9 mouse cellular contexts compared by ENCODE assay signal in genomic region chr10:127340577-127341359, GRCm38 (mm10). TPM values are rescaled to one million over a fixed set of nuclear protein-coding genes. Genes with fewer than 3 reads are reported as not detected.
A peak's percentile ranks its signal among the peaks of the same experiment; 100 is the strongest.
DNase-seq lines count a peak whose midpoint lies in the region; ATAC-seq and TF ChIP-seq lines count a peak whose summit lies in the region.
"Had no signal": no experiment of that assay in that cellular context is flagged by ENCODE, and none has a peak within 500 bp of the region (broad histone marks: within the 10 kb centered on the region; RNA-seq: fewer than 3 reads in every experiment).

No protein-coding gene starts in this region.

- no peak for DNase-seq in gastrocnemius, adult 2 months
- DNase-seq in gastrocnemius, adult 8-10 months (ENCODE audit: low spot score in 2 of 2) = no peak
- no peak for DNase-seq in CH12.LX (ENCODE audit: extremely low read depth)
- DNase-seq in liver, embryonic 13.5 days = no peak
- peak; percentile 74 for DNase-seq in testis, postnatal 10 days (ENCODE audit: low spot score)

- peaks cover 42% of the 10 kb centered on the region for H3K27me3 ChIP-seq in CH12.LX (replicated peaks)
- H3K27me3 ChIP-seq in forebrain, embryonic 16.5 days (replicated peaks; ENCODE audit: control insufficient read depth, insufficient read depth, low read length) = peaks cover 22% of the 10 kb centered on the region
- H3K27me3 ChIP-seq in liver, embryonic 13.5 days = peaks cover 66% of the 10 kb centered on the region

- H3K27ac ChIP-seq in gastrocnemius, adult 2 months = peak overlapping the region; percentile 69
- no peak overlapping the region for H3K27ac ChIP-seq in CH12.LX (ENCODE audit: insufficient read depth, low read depth)
- no peak overlapping the region for H3K27ac ChIP-seq in forebrain, embryonic 16.5 days (ENCODE audit: low read length)
- no peak overlapping the region for H3K27ac ChIP-seq in liver, embryonic 13.5 days

- H3K9me3 ChIP-seq in CH12.LX (replicated peaks; ENCODE audit: low read length) = peaks cover 8% of the 10 kb centered on the region
- no peaks in the 10 kb centered on the region for H3K9me3 ChIP-seq in forebrain, embryonic 16.5 days (ENCODE audit: control insufficient read depth, low read length)
- no peaks in the 10 kb centered on the region for H3K9me3 ChIP-seq in liver, embryonic 13.5 days (replicated peaks)

- H3K36me3 ChIP-seq in CH12.LX (replicated peaks in 1 of 2; ENCODE audit: control insufficient read depth in 1 of 2, insufficient read depth in 1 of 2, low read length in 1 of 2) = no peaks in the 10 kb centered on the region
- H3K36me3 ChIP-seq in forebrain, embryonic 16.5 days (ENCODE audit: control insufficient read depth, insufficient read depth) = no peaks in the 10 kb centered on the region
- H3K36me3 ChIP-seq in liver, embryonic 13.5 days = no peaks in the 10 kb centered on the region

- no peak overlapping the region for H3K9ac ChIP-seq in CH12.LX (ENCODE audit: insufficient read depth, low read depth)
- H3K9ac ChIP-seq in forebrain, embryonic 16.5 days (replicated peaks; ENCODE audit: low read depth, low read length) = 0 out of 2 replicates have a peak overlapping the region, but pooled peaks have one; percentile 17
- H3K9ac ChIP-seq in liver, embryonic 13.5 days = no peak overlapping the region

- TF ChIP-seq EP300 in CH12.LX (IDR thresholded peaks at IDR 0.05; ENCODE audit: low read length) = no peak

- in situ Hi-C loops in CH12.LX (cut with MboI; ENCODE audit: low pct_ligation_motif_present, low pct_unique_long_range_greater_than_20kb, low sequenced_read_pairs) = no loop called here

- no peak for ATAC-seq in forebrain, embryonic 16.5 days
- no peak for ATAC-seq in liver, embryonic 13.5 days (ENCODE audit: low read depth)
- ATAC-seq in monocyte, adult 5-6 weeks (replicated peaks; ENCODE audit: insufficient number of reproducible peaks, low FRiP score, low TSS enrichment, poor library complexity, severe bottlenecking) = no peak
- no peak for ATAC-seq in cerebellum, adult (ENCODE audit: insufficient number of reproducible peaks, low FRiP score, low TSS enrichment)

- TF ChIP-seq CTCF in gastrocnemius, adult 2 months (IDR thresholded peaks at IDR 0.05) = no peak
- no peak for TF ChIP-seq CTCF in CH12.LX (conservative IDR thresholded peaks at IDR 0.05 in 1 of 2, IDR thresholded peaks at IDR 0.05 in 1 of 2; ENCODE audit: low read depth in 2 of 2, low read length in 2 of 2)

- intact Hi-C loops in gastrocnemius, adult 2 months (cut with DNase I) = no loop called here

- TF ChIP-seq RAD21 in CH12.LX (IDR thresholded peaks at IDR 0.05; ENCODE audit: low read depth, low read length) = no peak

- peak overlapping the region; percentile 73 for H3K4me3 ChIP-seq in gastrocnemius, adult 2 months
- H3K4me3 ChIP-seq in CH12.LX (replicated peaks in 1 of 3; ENCODE audit: low read depth in 2 of 3, low read length in 2 of 3, poor library complexity in 1 of 3) = no peak overlapping the region
- H3K4me3 ChIP-seq in forebrain, embryonic 16.5 days (replicated peaks; ENCODE audit: low read length) = peak overlapping the region; percentile 34
- H3K4me3 ChIP-seq in liver, embryonic 13.5 days (replicated peaks) = peak overlapping the region; percentile 51

- H3K4me2 ChIP-seq in CH12.LX (ENCODE audit: insufficient read depth, low read depth, poor library complexity, severe bottlenecking) = peak overlapping the region; percentile 100
- H3K4me2 ChIP-seq in forebrain, embryonic 16.5 days (ENCODE audit: low read length) = peak overlapping the region; percentile 54
- H3K4me2 ChIP-seq in liver, embryonic 13.5 days = peak overlapping the region; percentile 71

- H3K79me2 ChIP-seq in CH12.LX (replicated peaks; ENCODE audit: control insufficient read depth, extremely low read depth, insufficient read depth, poor library complexity, severe bottlenecking) = no peaks in the 10 kb centered on the region

- H3K4me1 ChIP-seq in CH12.LX (ENCODE audit: control insufficient read depth in 1 of 2, insufficient read depth in 2 of 2) = peaks cover 0 to 31% of the 10 kb centered on the region in 2 experiments; a peak in 2 of 4 replicates
- H3K4me1 ChIP-seq in forebrain, embryonic 16.5 days (replicated peaks; ENCODE audit: control insufficient read depth, insufficient read depth, low read length) = peaks cover 39% of the 10 kb centered on the region
- H3K4me1 ChIP-seq in liver, embryonic 13.5 days (replicated peaks) = peaks cover 36% of the 10 kb centered on the region

- under 1% methylated on average over 27 of the region's 27 CpGs for WGBS in forebrain, embryonic 16.5 days
- WGBS in liver, embryonic 13.5 days (ENCODE audit: insufficient replicate concordance) = 2% methylated on average over 27 of the region's 27 CpGs

- no peak for TF ChIP-seq POLR2A in CH12.LX (IDR thresholded peaks at IDR 0.05; ENCODE audit: low read depth, low read length)

- dilution Hi-C loops in CH12.LX (cut with MboI; ENCODE audit: extremely low pct_ligation_motif_present, extremely low pct_unique_long_range_greater_than_20kb, low sequenced_read_pairs) = no loop called here

TF ChIP-seq in CH12.LX, 34 proteins besides CTCF, POLR2A, EP300 and RAD21:
- TF ChIP-seq ETS1 (conservative IDR thresholded peaks at IDR 0.05; ENCODE audit: low read depth, low read length) (no peak), NELFE (IDR thresholded peaks at IDR 0.05; ENCODE audit: low read depth, low read length) (no peak), GABPA (IDR thresholded peaks at IDR 0.05; ENCODE audit: insufficient replicate concordance, low read depth, low read length) (no peak), CHD1 (IDR thresholded peaks at IDR 0.05; ENCODE audit: low read depth, low read length) (no peak), POLR2AphosphoS2 (IDR thresholded peaks at IDR 0.05; ENCODE audit: low read depth, low read length) (no peak), SMC3 (IDR thresholded peaks at IDR 0.05; ENCODE audit: low read depth, low read length) (no peak), ELF1 (IDR thresholded peaks at IDR 0.05; ENCODE audit: low read depth, low read length) (no peak), JUND (conservative IDR thresholded peaks at IDR 0.05; ENCODE audit: low read depth, low read length) (no peak), USF2 (conservative IDR thresholded peaks at IDR 0.05; ENCODE audit: low read depth, low read length) (no peak), MYC (IDR thresholded peaks at IDR 0.05; ENCODE audit: low read depth, low read length) (no peak), ZMIZ1 (IDR thresholded peaks at IDR 0.05; ENCODE audit: low read depth, low read length) (no peak), NRF1 (IDR thresholded peaks at IDR 0.05; ENCODE audit: low read depth, low read length) (no peak), ZC3H11A (IDR thresholded peaks at IDR 0.05; ENCODE audit: low read depth, low read length) (no peak), USF1 (IDR thresholded peaks at IDR 0.05; ENCODE audit: low read depth, low read length) (no peak), IRF4 (IDR thresholded peaks at IDR 0.05; ENCODE audit: low read depth, low read length) (no peak)

RNA-seq across cellular contexts. Expression of gene Gli1, which starts 1.0 kb away (rescaled TPM):
- total RNA-seq in gastrocnemius, adult 2 months (2021) = 1 to 10 TPM in 1 of 2 experiments, under 1 TPM in 1; 0.70 to 1.2 TPM
- under 1 TPM; 0.48 to 0.99 (median 0.78) TPM for total RNA-seq in gastrocnemius, adult 8-10 months (2022)
- total RNA-seq in CH12.LX (2012; rRNA removed) = 0.13 and 0.42 TPM in 2 replicates
- not detected in 2 replicates for total RNA-seq in CH12.LX (2014; rRNA removed)
- polyA plus RNA-seq in CH12.LX (2012; ENCODE audit: insufficient read length, low read depth) = 0.10 and 0.14 TPM in 2 replicates
- polyA plus RNA-seq in forebrain, embryonic 16.5 days (2015; fragmentation: Nextera tagmentation; extraction: Ambion mirVana) = 1.3 and 1.4 TPM in 2 replicates
- polyA plus RNA-seq in liver, embryonic 13.5 days (2015; fragmentation: Nextera tagmentation; extraction: Ambion mirVana) = 0.21 and 0.31 TPM in 2 replicates
- total RNA-seq in monocyte, adult 5-6 weeks (2017) = not detected in 3 replicates

RNA-seq across cellular contexts. Expression of gene Inhbe, which starts 13.4 kb away (rescaled TPM):
- not detected for total RNA-seq in gastrocnemius, adult 2 months (2021)
- total RNA-seq in gastrocnemius, adult 8-10 months (2022) = not detected
- total RNA-seq in CH12.LX (2012; rRNA removed) = 1.3 and 2.6 TPM in 2 replicates
- 0.85 and 0.89 TPM in 2 replicates for total RNA-seq in CH12.LX (2014; rRNA removed)
- polyA plus RNA-seq in CH12.LX (2012; ENCODE audit: insufficient read length, low read depth) = 0.65 and 0.83 TPM in 2 replicates
- polyA plus RNA-seq in forebrain, embryonic 16.5 days (2015; fragmentation: Nextera tagmentation; extraction: Ambion mirVana) = not detected in 2 replicates
- polyA plus RNA-seq in liver, embryonic 13.5 days (2015; fragmentation: Nextera tagmentation; extraction: Ambion mirVana) = 0.32 and 0.38 TPM in 2 replicates
- not detected in 3 replicates for total RNA-seq in monocyte, adult 5-6 weeks (2017)
- total RNA-seq: heart, adult 18-20 months had no signal

RNA-seq across cellular contexts. Expression of gene Arhgap9, which starts 19.0 kb away (rescaled TPM):
- under 1 TPM; 0.89 to 0.99 TPM for total RNA-seq in gastrocnemius, adult 2 months (2021)
- total RNA-seq in gastrocnemius, adult 8-10 months (2022) = 1 to 10 TPM in 1 of 4 experiments, under 1 TPM in 3; 0.39 to 1.2 (median 0.57) TPM
- total RNA-seq in CH12.LX (2012; rRNA removed) (32.5 and 33.7 TPM in 2 replicates), CH12.LX (2014; rRNA removed) (32.4 and 34.0 TPM in 2 replicates)
- 42.4 and 44.7 TPM in 2 replicates for polyA plus RNA-seq in CH12.LX (2012; ENCODE audit: insufficient read length, low read depth)
- polyA plus RNA-seq in forebrain, embryonic 16.5 days (2015; fragmentation: Nextera tagmentation; extraction: Ambion mirVana) = 0.49 and 1.2 TPM in 2 replicates
- polyA plus RNA-seq in liver, embryonic 13.5 days (2015; fragmentation: Nextera tagmentation; extraction: Ambion mirVana) = 14.0 and 15.1 TPM in 2 replicates
- 101 to 125 TPM (median 109 TPM) in 3 replicates for total RNA-seq in monocyte, adult 5-6 weeks (2017)

RNA-seq across cellular contexts. Expression of gene Mars, which starts 29.2 kb away (rescaled TPM):
- 10 to 100 TPM; 69.0 to 71.4 TPM for total RNA-seq in gastrocnemius, adult 2 months (2021)
- 10 to 100 TPM; 59.2 to 76.6 (median 66.0) TPM for total RNA-seq in gastrocnemius, adult 8-10 months (2022)
- total RNA-seq in CH12.LX (2012; rRNA removed) = 224 and 234 TPM in 2 replicates
- 110 and 143 TPM in 2 replicates for total RNA-seq in CH12.LX (2014; rRNA removed)
- polyA plus RNA-seq in CH12.LX (2012; ENCODE audit: insufficient read length, low read depth) = 161 and 177 TPM in 2 replicates
- polyA plus RNA-seq in forebrain, embryonic 16.5 days (2015; fragmentation: Nextera tagmentation; extraction: Ambion mirVana) = 127 and 135 TPM in 2 replicates
- 150 and 166 TPM in 2 replicates for polyA plus RNA-seq in liver, embryonic 13.5 days (2015; fragmentation: Nextera tagmentation; extraction: Ambion mirVana)
- total RNA-seq in monocyte, adult 5-6 weeks (2017) = 56.6 to 72.2 TPM (median 64.5 TPM) in 3 replicates

RNA-seq across cellular contexts. Expression of gene Inhbc, which starts 29.5 kb away (rescaled TPM):
- total RNA-seq in gastrocnemius, adult 2 months (2021) = not detected
- total RNA-seq in gastrocnemius, adult 8-10 months (2022) = not detected
- total RNA-seq in CH12.LX (2012; rRNA removed) (0.08 and 0.38 TPM in 2 replicates), CH12.LX (2014; rRNA removed) (not detected in 2 replicates)
- polyA plus RNA-seq in CH12.LX (2012; ENCODE audit: insufficient read length, low read depth) = 0.20 TPM in 1 of 2 replicates, not detected in the other
- polyA plus RNA-seq in forebrain, embryonic 16.5 days (2015; fragmentation: Nextera tagmentation; extraction: Ambion mirVana) = not detected in 2 replicates
- polyA plus RNA-seq in liver, embryonic 13.5 days (2015; fragmentation: Nextera tagmentation; extraction: Ambion mirVana) = 1.6 and 2.0 TPM in 2 replicates
- total RNA-seq in monocyte, adult 5-6 weeks (2017) = not detected in 3 replicates
- total RNA-seq: heart, adult 18-20 months had no signal

Comparison
In these comparisons a context has a peak if more than half of its experiments do, and no peak if none do; other contexts are left out.
1. H3K4me3 ChIP-seq: peak in gastrocnemius, adult 2 months (single experiment), forebrain, embryonic 16.5 days (single experiment) and liver, embryonic 13.5 days (single experiment); none in CH12.LX (0 of 3).
2. RNA of gene Arhgap9, which starts 19.0 kb away (total RNA-seq): 101 to 125 TPM in monocyte, adult 5-6 weeks and 32.4 to 34.0 TPM in CH12.LX; 0.89 to 0.99 TPM in gastrocnemius, adult 2 months and 0.39 to 1.2 TPM in gastrocnemius, adult 8-10 months; every median in the first group is over 10 times any median in the second.
3. Peak in every context shown above with its lines, with median percentiles within 50 percentile points of each other: H3K4me2 ChIP-seq.